ENCODE assay signal across 1 mouse cellular context in genomic region chr6:5365845-5366244, GRCm38 (mm10).
TF ChIP-seq lines count a peak whose summit lies in the region.

No protein-coding gene starts in this region.

TF ChIP-seq in MEL, 35 proteins besides CTCF, POLR2A, EP300 and RAD21 (continued from another document):
- TF ChIP-seq CHD2 (IDR thresholded peaks at IDR 0.05; ENCODE audit: low read length), result no peak
- no peak for TF ChIP-seq NELFE (IDR thresholded peaks at IDR 0.05; ENCODE audit: low read depth, low read length)
- peak; percentile 99 for TF ChIP-seq TBP (IDR thresholded peaks at IDR 0.05; ENCODE audit: low read depth, low read length)
- no peak for TF ChIP-seq MAX (IDR thresholded peaks at IDR 0.05; ENCODE audit: low read length)
- no peak for TF ChIP-seq HCFC1 (IDR thresholded peaks at IDR 0.05; ENCODE audit: low read depth, low read length)
- TF ChIP-seq E2F4 (IDR thresholded peaks at IDR 0.05; ENCODE audit: borderline replicate concordance, low read depth, low read length), result no peak
- no peak for TF ChIP-seq MXI1 (IDR thresholded peaks at IDR 0.05; ENCODE audit: low read depth, low read length)
- no peak for TF ChIP-seq TAL1 (IDR thresholded peaks at IDR 0.05; ENCODE audit: low read length)
- peak; percentile 100 for TF ChIP-seq UBTF (IDR thresholded peaks at IDR 0.05; ENCODE audit: borderline replicate concordance, insufficient read depth, low read depth, low read length)
- TF ChIP-seq RCOR1 (IDR thresholded peaks at IDR 0.05; ENCODE audit: low read depth, low read length), result 0 out of 2 replicates have a peak, but pooled peaks have one; percentile 28
- TF ChIP-seq TCF12 (IDR thresholded peaks at IDR 0.05; ENCODE audit: low read depth, low read length), result no peak
- TF ChIP-seq JUND (IDR thresholded peaks at IDR 0.05; ENCODE audit: low read depth, low read length), result no peak
- peak; percentile 46; the same call in 1 of the 2 replicates for TF ChIP-seq GATA1 (IDR thresholded peaks at IDR 0.05; ENCODE audit: low read depth, low read length)
- no peak for TF ChIP-seq MAZ (IDR thresholded peaks at IDR 0.05; ENCODE audit: low read depth, low read length)
- TF ChIP-seq USF1 (IDR thresholded peaks at IDR 0.05; ENCODE audit: low read depth, low read length), result no peak
- TF ChIP-seq POLR2AphosphoS2 (IDR thresholded peaks at IDR 0.05; ENCODE audit: low read length), result no peak
- no peak for TF ChIP-seq MEF2A (IDR thresholded peaks at IDR 0.05; ENCODE audit: extremely low read depth, insufficient replicate concordance, low read depth, low read length, poor library complexity, severe bottlenecking)
- no peak for TF ChIP-seq ZMIZ1 (IDR thresholded peaks at IDR 0.05; ENCODE audit: low read depth, low read length)
- TF ChIP-seq MYC (IDR thresholded peaks at IDR 0.05; ENCODE audit: low read depth, low read length), result 0 out of 2 replicates have a peak, but pooled peaks have one; percentile 20
- no peak for TF ChIP-seq BHLHE40 (IDR thresholded peaks at IDR 0.05; ENCODE audit: borderline replicate concordance, low read depth, low read length)
- no peak for TF ChIP-seq ELF1 (IDR thresholded peaks at IDR 0.05; ENCODE audit: low read depth, low read length)
- TF ChIP-seq ETS1 (IDR thresholded peaks at IDR 0.05; ENCODE audit: low read depth, low read length), result peak; percentile 42
- TF ChIP-seq NRF1 (IDR thresholded peaks at IDR 0.05; ENCODE audit: insufficient read depth, low read depth, low read length, poor library complexity, severe bottlenecking), result no peak
- TF ChIP-seq CHD1 (IDR thresholded peaks at IDR 0.05; ENCODE audit: low read depth, low read length), result no peak
- TF ChIP-seq POLR2AphosphoS5 (IDR thresholded peaks at IDR 0.05; ENCODE audit: borderline replicate concordance, low read depth, low read length), result no peak
